Mouse (Mus musculus): Measurements from ENCODE around the gene Col15a1. TPM values are rescaled to one million over a fixed set of nuclear protein-coding genes. Genes with fewer than 3 reads are reported as not detected.

The Col15a1 gene
- polyA plus RNA-seq, 1 experiment = 9.3 TPM

GRCm38 (mm10) chr4:47336941-47337600 lies 129.1 kb downstream of the Col15a1 start:
- DNase-seq (ENCODE audit: extremely low spot score in 1 of 2, low spot score in 1 of 2) = no peak

GRCm38 (mm10) chr4:47342632-47343031 lies 134.7 kb downstream of the Col15a1 start:
- no peak for DNase-seq (ENCODE audit: extremely low spot score in 1 of 2, low spot score in 1 of 2)

GRCm38 (mm10) chr4:47347022-47347421 lies 139.1 kb downstream of the Col15a1 start:
- no peak for DNase-seq (ENCODE audit: extremely low spot score in 1 of 2, low spot score in 1 of 2)

GRCm38 (mm10) chr4:47349759-47350158 lies 141.8 kb downstream of the Col15a1 start:
- DNase-seq (ENCODE audit: extremely low spot score in 1 of 2, low spot score in 1 of 2) = no peak

GRCm38 (mm10) chr4:47351386-47352049 lies 143.6 kb downstream of the Col15a1 start:
- peak in 1 of 2 experiments; percentile 25 for DNase-seq (ENCODE audit: extremely low spot score in 1 of 2, low spot score in 1 of 2)

- DNase-seq (ENCODE audit: extremely low spot score in 1 of 2, low spot score in 1 of 2) = peak; percentile 85 to 89
Measured at GRCm38 (mm10) chr4:47352061-47352661, 144.2 kb downstream of the Col15a1 start.

- DNase-seq (ENCODE audit: extremely low spot score in 1 of 2, low spot score in 1 of 2) = peak; percentile 88 to 94
Measured at GRCm38 (mm10) chr4:47352803-47353388, 144.9 kb downstream of the Col15a1 start, which contains the start of gene Tgfbr1. Gene Tgfbr1 (plus strand): TSS chr4:47353222.

GRCm38 (mm10) chr4:47353416-47354111 lies 145.6 kb downstream of the Col15a1 start:
- DNase-seq (ENCODE audit: extremely low spot score in 1 of 2, low spot score in 1 of 2) = peak in 1 of 2 experiments; percentile 27

- no peak for DNase-seq (ENCODE audit: extremely low spot score in 1 of 2, low spot score in 1 of 2)
Measured at GRCm38 (mm10) chr4:47354304-47354703, 146.3 kb downstream of the Col15a1 start.

- no peak for DNase-seq (ENCODE audit: extremely low spot score in 1 of 2, low spot score in 1 of 2)
Measured at GRCm38 (mm10) chr4:47362662-47363061, 154.7 kb downstream of the Col15a1 start.

Other genes with a start within 250 kb of the Col15a1 start
- 95.3 and 104 TPM in 2 replicates for gene Gabbr2, start 216.3 kb upstream of the Col15a1 start, polyA plus RNA-seq (2012; rRNA removed)
- 14.7 and 15.5 TPM in 2 replicates for gene Anks6, start 150.7 kb upstream of the Col15a1 start, polyA plus RNA-seq (2012; rRNA removed)
- 1.9 and 2.1 TPM in 2 replicates for gene Galnt12, start 116.3 kb upstream of the Col15a1 start, polyA plus RNA-seq (2012; rRNA removed)
- 11.6 and 15.6 TPM in 2 replicates for gene Tgfbr1, start 145.1 kb downstream of the Col15a1 start, polyA plus RNA-seq (2012; rRNA removed)